In genomic region chr5:35176112-35176848, GRCm38 (mm10) we compare ENCODE assay signal across 13 mouse cellular contexts.
DNase-seq lines count a peak whose midpoint lies in the region; ATAC-seq and TF ChIP-seq lines count a peak whose summit lies in the region.
"Had no signal": no experiment of that assay in that cellular context is flagged by ENCODE, and none has a peak within 500 bp of the region (broad histone marks: within the 10 kb centered on the region; RNA-seq: fewer than 3 reads in every experiment).

No protein-coding gene starts in this region.

- 0 out of 2 replicates have a peak, but pooled peaks have one; percentile 59 for ATAC-seq in embryonic facial prominence, embryonic 11.5 days (replicated peaks; ENCODE audit: insufficient number of reproducible peaks, low FRiP score, low TSS enrichment, low read depth)
- peak; percentile 50; the same call in 1 of the 2 replicates for ATAC-seq in erythroid progenitor cell, adult 5-6 weeks (replicated peaks; ENCODE audit: low FRiP score, poor library complexity, severe bottlenecking)
- peak; percentile 46; the same call in 1 of the 2 replicates for ATAC-seq in megakaryocyte progenitor cell, adult 5-6 weeks (replicated peaks; ENCODE audit: poor library complexity)
- ATAC-seq in hindbrain, embryonic 12.5 days (ENCODE audit: low FRiP score) = no peak

- no peaks in the 10 kb centered on the region for H3K79me2 ChIP-seq in CH12.LX (replicated peaks; ENCODE audit: control insufficient read depth, extremely low read depth, insufficient read depth, poor library complexity, severe bottlenecking)

- H3K4me2 ChIP-seq in embryonic facial prominence, embryonic 11.5 days (ENCODE audit: low read depth, low read length) = no peak overlapping the region
- peak overlapping the region; percentile 31; the same call in 1 of the 2 replicates for H3K4me2 ChIP-seq in CH12.LX (ENCODE audit: insufficient read depth, low read depth, poor library complexity, severe bottlenecking)
- H3K4me2 ChIP-seq in hindbrain, embryonic 12.5 days (replicated peaks) = no peak overlapping the region
- H3K4me2 ChIP-seq: limb, embryonic 15.5 days had no signal

- TF ChIP-seq POLR2A in CH12.LX (IDR thresholded peaks at IDR 0.05; ENCODE audit: low read depth, low read length) = no peak

- H3K27ac ChIP-seq in embryonic facial prominence, embryonic 11.5 days (replicated peaks; ENCODE audit: low read depth, low read length) = no peak overlapping the region
- no peak overlapping the region for H3K27ac ChIP-seq in embryonic facial prominence, embryonic 10.5 days (replicated peaks)
- H3K27ac ChIP-seq in CH12.LX (ENCODE audit: insufficient read depth, low read depth) = no peak overlapping the region
- H3K27ac ChIP-seq in hindbrain, embryonic 12.5 days = no peak overlapping the region
- H3K27ac ChIP-seq: limb, embryonic 15.5 days had no signal

- dilution Hi-C loops in CH12.LX (cut with MboI; ENCODE audit: extremely low pct_ligation_motif_present, extremely low pct_unique_long_range_greater_than_20kb, low sequenced_read_pairs) = no loop called here

- no peaks in the 10 kb centered on the region for H3K4me1 ChIP-seq in embryonic facial prominence, embryonic 11.5 days (ENCODE audit: control insufficient read depth, insufficient read depth, low read length)
- H3K4me1 ChIP-seq in embryonic facial prominence, embryonic 10.5 days = 0 out of 2 replicates have a peak, but pooled peaks cover 9% of the 10 kb centered on the region
- H3K4me1 ChIP-seq in CH12.LX (ENCODE audit: control insufficient read depth in 1 of 2, insufficient read depth in 2 of 2) = peaks cover 6 to 12% of the 10 kb centered on the region in 2 experiments
- H3K4me1 ChIP-seq in hindbrain, embryonic 12.5 days = no peaks in the 10 kb centered on the region

- no peaks in the 10 kb centered on the region for H3K27me3 ChIP-seq in embryonic facial prominence, embryonic 11.5 days (ENCODE audit: control insufficient read depth, insufficient read depth, low read length)
- no peaks in the 10 kb centered on the region for H3K27me3 ChIP-seq in embryonic facial prominence, embryonic 10.5 days (replicated peaks; ENCODE audit: low read depth, poor library complexity, severe bottlenecking)
- H3K27me3 ChIP-seq in CH12.LX (replicated peaks) = peaks cover 54% of the 10 kb centered on the region
- no peaks in the 10 kb centered on the region for H3K27me3 ChIP-seq in hindbrain, embryonic 12.5 days
- H3K27me3 ChIP-seq: limb, embryonic 15.5 days had no signal

- no peaks in the 10 kb centered on the region for H3K36me3 ChIP-seq in embryonic facial prominence, embryonic 11.5 days (replicated peaks; ENCODE audit: control insufficient read depth, insufficient read depth, low read depth, low read length)
- no peaks in the 10 kb centered on the region for H3K36me3 ChIP-seq in embryonic facial prominence, embryonic 10.5 days (replicated peaks)
- no peaks in the 10 kb centered on the region for H3K36me3 ChIP-seq in CH12.LX (replicated peaks in 1 of 2; ENCODE audit: control insufficient read depth in 1 of 2, insufficient read depth in 1 of 2, low read length in 1 of 2)
- H3K36me3 ChIP-seq in hindbrain, embryonic 12.5 days = no peaks in the 10 kb centered on the region
- H3K36me3 ChIP-seq: limb, embryonic 15.5 days had no signal

- TF ChIP-seq EP300 in CH12.LX (IDR thresholded peaks at IDR 0.05; ENCODE audit: low read length) = peak; percentile 38; the same call in 1 of the 2 replicates

- no peak for DNase-seq in embryonic facial prominence, embryonic 11.5 days (ENCODE audit: low spot score)
- no peak for DNase-seq in embryonic facial prominence, embryonic 10.5 days (ENCODE audit: low spot score)
- peak; percentile 79 for DNase-seq in CH12.LX (ENCODE audit: extremely low read depth)
- DNase-seq in cerebellum, adult 9-10 months = no peak
- no peak for DNase-seq in layer of hippocampus, adult 9-10 months (ENCODE audit: low spot score)
- DNase-seq: cerebellum, adult 2 months; gastrocnemius, postnatal 10 days; heart, postnatal 10 days; kidney, adult 11 months had no signal

- H3K4me3 ChIP-seq in embryonic facial prominence, embryonic 11.5 days (ENCODE audit: low read depth, low read length) = no peak overlapping the region
- H3K4me3 ChIP-seq in embryonic facial prominence, embryonic 10.5 days = no peak overlapping the region
- H3K4me3 ChIP-seq in CH12.LX (replicated peaks in 1 of 3; ENCODE audit: low read depth in 2 of 3, low read length in 2 of 3, poor library complexity in 1 of 3) = no peak overlapping the region
- no peak overlapping the region for H3K4me3 ChIP-seq in hindbrain, embryonic 12.5 days
- H3K4me3 ChIP-seq: limb, embryonic 15.5 days had no signal

- no peak for TF ChIP-seq CTCF in CH12.LX (conservative IDR thresholded peaks at IDR 0.05 in 1 of 2, IDR thresholded peaks at IDR 0.05 in 1 of 2; ENCODE audit: low read depth in 2 of 2, low read length in 2 of 2)

- no peak for TF ChIP-seq RAD21 in CH12.LX (IDR thresholded peaks at IDR 0.05; ENCODE audit: low read depth, low read length)

- no peak overlapping the region for H3K9ac ChIP-seq in embryonic facial prominence, embryonic 11.5 days (replicated peaks; ENCODE audit: low read length)
- no peak overlapping the region for H3K9ac ChIP-seq in CH12.LX (ENCODE audit: insufficient read depth, low read depth)
- no peak overlapping the region for H3K9ac ChIP-seq in hindbrain, embryonic 12.5 days
- H3K9ac ChIP-seq: limb, embryonic 15.5 days had no signal

- in situ Hi-C loops in CH12.LX (cut with MboI; ENCODE audit: low pct_ligation_motif_present, low pct_unique_long_range_greater_than_20kb, low sequenced_read_pairs) = loop anchor here (5.0 kb wide), 1 partner anchor 171 kb away; no protein-coding TSS in a partner anchor

- H3K9me3 ChIP-seq in embryonic facial prominence, embryonic 11.5 days (replicated peaks; ENCODE audit: control insufficient read depth, low read length) = no peaks in the 10 kb centered on the region
- no peaks in the 10 kb centered on the region for H3K9me3 ChIP-seq in embryonic facial prominence, embryonic 10.5 days
- no peaks in the 10 kb centered on the region for H3K9me3 ChIP-seq in CH12.LX (replicated peaks; ENCODE audit: low read length)
- no peaks in the 10 kb centered on the region for H3K9me3 ChIP-seq in hindbrain, embryonic 12.5 days (replicated peaks)
- H3K9me3 ChIP-seq: limb, embryonic 15.5 days had no signal

- 47% methylated on average over 13 of the region's 13 CpGs for WGBS in embryonic facial prominence, embryonic 11.5 days
- WGBS in embryonic facial prominence, embryonic 10.5 days = 53% methylated on average over 13 of the region's 13 CpGs
- WGBS in hindbrain, embryonic 12.5 days = 58% methylated on average over 13 of the region's 13 CpGs

TF ChIP-seq in CH12.LX, 34 proteins besides CTCF, POLR2A, EP300 and RAD21:
- TF ChIP-seq SMC3 (IDR thresholded peaks at IDR 0.05; ENCODE audit: low read depth, low read length) (no peak), BHLHE40 (IDR thresholded peaks at IDR 0.05; ENCODE audit: low read depth, low read length) (0 out of 2 replicates have a peak, but pooled peaks have one; percentile 30), MYC (IDR thresholded peaks at IDR 0.05; ENCODE audit: low read depth, low read length) (peak; percentile 22; the same call in 1 of the 2 replicates), JUN (IDR thresholded peaks at IDR 0.05; ENCODE audit: insufficient read depth, low read depth, low read length) (peak; percentile 62), ZNF384 (IDR thresholded peaks at IDR 0.05; ENCODE audit: low read depth, low read length) (peak; percentile 97), TCF12 (IDR thresholded peaks at IDR 0.05; ENCODE audit: low read depth, low read length) (peak; percentile 26; the same call in 1 of the 2 replicates), JUND (conservative IDR thresholded peaks at IDR 0.05; ENCODE audit: low read depth, low read length) (peak; percentile 80), MAFK (IDR thresholded peaks at IDR 0.05; ENCODE audit: insufficient replicate concordance, low read length) (no peak), ELF1 (IDR thresholded peaks at IDR 0.05; ENCODE audit: low read depth, low read length) (peak; percentile 55), IRF4 (IDR thresholded peaks at IDR 0.05; ENCODE audit: low read depth, low read length) (peak; percentile 81), ZMIZ1 (IDR thresholded peaks at IDR 0.05; ENCODE audit: low read depth, low read length) (no peak)
